Mouse (Mus musculus): ENCODE results near the gene Gm10318. TPM values are rescaled to one million over a fixed set of nuclear protein-coding genes. Genes with fewer than 3 reads are reported as not detected.
A peak's percentile ranks its signal among the peaks of the same experiment; 100 is the strongest.

The Gm10318 gene
- total RNA-seq, 2 experiments from 2014 or later = not detected

GRCm38 (mm10) chr10:77901871-77902210, 49.2 kb downstream of the Gm10318 start:
- no peak for TF ChIP-seq CTCF (conservative IDR thresholded peaks at IDR 0.05)
- Histone ChIP-seq H3K27ac (no peak overlapping the region), H3K4me3 (peak overlapping the region; percentile 70)
- peak in 1 of 2 experiments; percentile 11 for DNase-seq (ENCODE audit: low spot score in 2 of 2)

DNA sequence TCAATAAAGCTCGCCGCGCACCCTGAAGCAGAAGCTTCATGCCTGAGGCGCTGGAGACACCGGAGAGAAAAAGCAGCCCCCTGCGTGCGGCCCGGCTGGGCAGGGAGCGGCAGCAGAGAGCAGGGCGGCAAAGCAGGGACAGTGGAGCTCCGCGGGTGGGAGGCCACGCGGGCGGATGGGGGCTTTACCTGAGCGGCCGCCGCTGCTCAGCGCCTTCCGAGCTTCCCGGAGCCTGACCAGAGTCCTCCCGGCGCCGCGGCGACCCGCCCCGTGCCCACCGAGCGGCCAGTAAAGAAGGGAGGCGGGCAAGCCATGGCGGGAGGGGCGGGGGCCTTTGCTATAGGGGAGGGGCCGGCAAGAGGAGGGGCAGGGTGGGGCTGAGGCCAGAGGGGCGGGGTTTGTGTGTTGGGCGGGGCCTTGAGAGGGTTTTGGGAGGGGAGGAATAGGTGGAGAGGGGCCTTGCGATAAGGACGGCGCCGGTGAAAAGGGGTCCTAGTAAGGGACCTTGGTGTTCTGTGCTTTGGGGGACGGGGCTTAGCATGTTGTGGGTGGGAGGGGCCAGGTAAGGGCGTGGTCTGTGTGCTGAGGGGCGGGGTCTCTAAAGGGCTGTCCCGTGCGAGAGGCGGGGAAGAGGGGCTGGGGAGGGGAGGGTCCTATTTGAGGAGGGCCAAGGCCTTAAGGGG, 49.7 kb downstream of the Gm10318 start, which contains the start of gene Lrrc3:
Gene Lrrc3 (minus strand): TSS at position 326 of the 683 bp plus-strand sequence.
- peak within 1 kb of the TSS; percentile 14; the same call in 1 of the 2 replicates for H3K27ac ChIP-seq
- peak in 1 of 2 experiments; percentile 31 for DNase-seq (ENCODE audit: low spot score in 2 of 2)
- peak within 1 kb of the TSS; percentile 70 for H3K4me3 ChIP-seq
- TF ChIP-seq CTCF (conservative IDR thresholded peaks at IDR 0.05) = peak; percentile 45

DNA sequence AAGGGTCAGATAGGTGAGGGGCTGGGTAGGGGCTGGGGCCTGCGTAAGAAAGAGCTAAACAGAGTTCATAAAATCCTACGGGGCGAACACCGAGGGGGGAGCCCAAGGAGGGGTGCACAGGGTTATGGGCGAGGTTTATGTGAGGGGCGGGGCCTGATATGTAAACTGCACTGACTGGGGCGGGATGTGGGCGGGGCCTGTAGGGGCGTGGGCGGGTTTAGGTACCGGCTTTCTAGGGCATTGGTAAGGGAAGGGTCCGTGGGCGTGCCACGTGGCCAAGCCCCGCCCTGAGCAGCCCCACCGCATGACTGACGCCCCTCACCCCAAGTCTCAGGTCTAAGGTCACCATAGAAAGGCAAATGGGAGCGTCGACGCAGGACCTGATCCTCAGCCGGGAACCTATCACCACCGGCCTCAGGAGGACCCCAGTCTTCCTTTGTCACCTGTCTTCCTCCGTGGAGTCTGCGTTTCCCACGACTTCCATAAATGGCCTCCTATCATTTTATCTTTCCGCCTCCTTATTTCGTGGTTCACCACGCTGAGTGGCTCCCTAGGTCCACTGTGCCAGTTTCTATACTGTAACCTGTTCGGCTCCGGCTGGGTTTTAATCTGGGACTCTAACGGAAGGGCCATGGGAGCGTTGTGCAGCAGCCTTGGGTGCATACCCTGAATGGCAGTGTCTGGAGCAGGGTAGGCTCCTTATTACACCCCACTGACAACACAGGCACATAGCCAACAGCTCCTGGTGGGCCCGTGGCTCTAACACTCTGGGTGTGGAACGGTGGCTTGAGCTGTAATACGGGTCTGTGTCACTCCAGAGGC, 50.4 kb downstream of the Gm10318 start:
- H3K4me3 ChIP-seq = peak overlapping the region; percentile 70
- peak in 1 of 2 experiments; percentile 17 for DNase-seq (ENCODE audit: low spot score in 2 of 2)
- peak overlapping the region; percentile 14; the same call in 1 of the 2 replicates for H3K27ac ChIP-seq
- TF ChIP-seq CTCF (conservative IDR thresholded peaks at IDR 0.05) = no peak

Other genes with a start within 250 kb of the Gm10318 start
- gene Sumo3, start 246.8 kb upstream of the Gm10318 start, total RNA-seq (2021) = 100 to 1,000 TPM; 131 to 138 TPM
- 10 to 100 TPM; 18.3 to 27.0 TPM for gene Gm49325, start 246.7 kb upstream of the Gm10318 start, total RNA-seq (2021)
- gene Ube2g2, start 230.6 kb upstream of the Gm10318 start, total RNA-seq (2021) = 10 to 100 TPM; 81.6 to 95.4 TPM
- not detected for gene Tspear, start 166.3 kb upstream of the Gm10318 start, total RNA-seq (2021)
- not detected for gene Gm19402, start 162.1 kb upstream of the Gm10318 start, total RNA-seq (2021)
- not detected for gene Gm9508, start 155.6 kb upstream of the Gm10318 start, total RNA-seq (2021)
- gene Gm10272, start 146.2 kb upstream of the Gm10318 start, total RNA-seq (2021) = not detected
- not detected for gene Gm10024, start 141.4 kb upstream of the Gm10318 start, total RNA-seq (2021)
- gene Gm10142, start 137.1 kb upstream of the Gm10318 start, total RNA-seq (2021) = not detected
- gene Krtap12-1, start 132.3 kb upstream of the Gm10318 start, total RNA-seq (2021) = not detected
- not detected for gene Gm10100, start 126.4 kb upstream of the Gm10318 start, total RNA-seq (2021)
- gene Gm18596, start 110.2 kb upstream of the Gm10318 start, total RNA-seq (2021) = not detected
- gene Gm9736, start 101.5 kb upstream of the Gm10318 start, total RNA-seq (2021) = not detected
- not detected for gene Gm3233, start 93.2 kb upstream of the Gm10318 start, total RNA-seq (2021)
- gene Gm3238, start 81.5 kb upstream of the Gm10318 start, total RNA-seq (2021) = not detected
- gene Gm7138, start 75.9 kb upstream of the Gm10318 start, total RNA-seq (2021) = not detected
- gene Gm3250, start 70.3 kb upstream of the Gm10318 start, total RNA-seq (2021) = not detected
- gene Gm7137, start 64.7 kb upstream of the Gm10318 start, total RNA-seq (2021) = not detected
- gene Gm9639, start 57.8 kb upstream of the Gm10318 start, total RNA-seq (2021) = not detected
- gene Gm19668, start 53.7 kb upstream of the Gm10318 start, total RNA-seq (2021) = not detected
- not detected for gene Gm9507, start 41.0 kb upstream of the Gm10318 start, total RNA-seq (2021)
- not detected for gene Gm2696, start 38.2 kb upstream of the Gm10318 start, total RNA-seq (2021)
- not detected for gene Krtap10-4, start 25.8 kb upstream of the Gm10318 start, total RNA-seq (2021)
- gene Krtap10-10, start 16.9 kb upstream of the Gm10318 start, total RNA-seq (2021) = not detected
- gene Gm36176, start 6.1 kb upstream of the Gm10318 start, total RNA-seq (2021) = not detected
- gene Gm3285, start 9.1 kb downstream of the Gm10318 start, total RNA-seq (2021) = not detected
- gene Lrrc3, start 49.7 kb downstream of the Gm10318 start, total RNA-seq (2021) = 1 to 10 TPM; 3.6 to 3.7 TPM
- 10 to 100 TPM; 37.4 to 41.5 TPM for gene Trpm2, start 117.7 kb downstream of the Gm10318 start, total RNA-seq (2021)
- 10 to 100 TPM; 37.1 to 44.4 TPM for gene 1810043G02Rik, start 125.7 kb downstream of the Gm10318 start, total RNA-seq (2021)
- gene Pfkl, start 157.2 kb downstream of the Gm10318 start, total RNA-seq (2021) = 100 to 1,000 TPM; 232 to 233 TPM
- gene Dnmt3l, start 189.1 kb downstream of the Gm10318 start, total RNA-seq (2021) = not detected
- under 1 TPM; 0.46 to 0.54 TPM for gene Aire, start 190.8 kb downstream of the Gm10318 start, total RNA-seq (2021)
- gene Icosl, start 216.4 kb downstream of the Gm10318 start, total RNA-seq (2021) = 10 to 100 TPM in 1 of 2 experiments, 1 to 10 TPM in 1; 8.4 to 11.2 TPM